Mouse (Mus musculus): ENCODE measurements around the gene Trim71. TPM values are rescaled to one million over a fixed set of nuclear protein-coding genes. Genes with fewer than 3 reads are reported as not detected.

The Trim71 gene
- total RNA-seq, 2 experiments from 2014 or later, result 0.91 to 1.2 TPM

DNA sequence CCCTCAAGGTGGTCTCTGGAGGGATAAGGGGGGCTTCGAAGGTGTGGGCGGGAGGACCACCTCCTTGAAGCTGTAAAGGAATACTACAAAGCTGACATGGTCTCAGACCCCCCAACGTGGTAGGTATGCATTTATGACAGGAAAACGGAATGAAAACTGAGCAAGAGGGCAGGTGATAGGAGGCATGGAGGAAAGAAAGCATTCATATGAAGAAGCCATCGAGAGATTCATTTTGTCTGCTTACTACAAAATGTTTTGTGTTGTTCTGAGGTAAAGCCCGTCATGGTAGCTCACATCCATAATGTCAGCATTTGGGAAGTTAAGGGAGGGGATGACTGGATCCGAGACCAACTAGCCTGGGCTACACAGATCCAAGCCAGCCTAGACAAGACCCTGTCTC is 4.0 kb downstream of the Trim71 start:
- DNase-seq (ENCODE audit: extremely low spot score in 1 of 2, low spot score in 1 of 2), result no peak

DNA sequence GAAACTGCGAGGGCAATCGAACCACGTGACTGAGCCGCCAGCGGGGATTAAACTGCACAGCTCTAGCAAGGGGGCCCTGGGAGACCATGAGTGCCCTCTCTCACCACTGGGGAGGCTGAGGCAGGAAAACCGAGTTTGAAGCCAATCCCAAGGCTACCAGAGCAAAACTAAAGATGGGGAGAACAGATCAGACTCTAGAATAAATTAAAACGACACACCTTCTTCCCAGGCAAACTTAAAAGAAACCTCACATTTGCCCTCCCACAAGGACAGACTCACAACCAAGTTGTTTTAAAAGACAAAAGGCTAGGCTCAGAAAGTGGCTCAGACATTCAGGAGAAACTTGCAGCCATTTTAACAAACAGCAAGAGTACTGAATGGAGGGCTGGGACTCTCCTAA is 7.1 kb downstream of the Trim71 start:
- DNase-seq (ENCODE audit: extremely low spot score in 1 of 2, low spot score in 1 of 2), result no peak

DNA sequence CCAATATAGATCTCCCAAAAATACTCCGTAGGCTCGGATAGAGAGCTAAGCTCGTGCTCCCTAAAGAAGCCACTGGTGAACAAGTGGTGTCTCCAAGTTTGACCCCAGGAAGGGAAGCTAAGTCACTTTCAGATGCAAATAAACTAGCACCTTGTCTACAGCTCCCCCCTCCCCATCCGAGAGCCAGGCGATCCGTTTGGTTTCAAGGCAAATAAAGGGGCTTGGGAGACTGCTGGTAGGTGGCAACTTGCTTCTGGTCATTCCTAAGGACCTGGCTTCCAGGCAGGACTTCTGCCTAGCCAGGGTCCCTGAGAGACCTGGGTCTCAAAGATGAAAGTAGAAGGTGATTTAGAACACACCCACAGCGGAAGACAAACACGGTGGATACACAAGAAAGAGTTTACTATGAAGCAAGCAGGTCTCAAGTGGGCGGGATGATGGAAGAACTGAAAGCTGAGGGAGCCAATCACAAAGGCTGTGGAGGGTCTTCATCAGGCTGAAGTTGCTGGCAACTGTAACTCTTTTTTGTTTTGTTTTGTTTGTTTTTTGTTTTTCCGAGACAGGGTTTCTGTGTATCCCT is 7.8 kb downstream of the Trim71 start:
- no peak for DNase-seq (ENCODE audit: extremely low spot score in 1 of 2, low spot score in 1 of 2)

DNA sequence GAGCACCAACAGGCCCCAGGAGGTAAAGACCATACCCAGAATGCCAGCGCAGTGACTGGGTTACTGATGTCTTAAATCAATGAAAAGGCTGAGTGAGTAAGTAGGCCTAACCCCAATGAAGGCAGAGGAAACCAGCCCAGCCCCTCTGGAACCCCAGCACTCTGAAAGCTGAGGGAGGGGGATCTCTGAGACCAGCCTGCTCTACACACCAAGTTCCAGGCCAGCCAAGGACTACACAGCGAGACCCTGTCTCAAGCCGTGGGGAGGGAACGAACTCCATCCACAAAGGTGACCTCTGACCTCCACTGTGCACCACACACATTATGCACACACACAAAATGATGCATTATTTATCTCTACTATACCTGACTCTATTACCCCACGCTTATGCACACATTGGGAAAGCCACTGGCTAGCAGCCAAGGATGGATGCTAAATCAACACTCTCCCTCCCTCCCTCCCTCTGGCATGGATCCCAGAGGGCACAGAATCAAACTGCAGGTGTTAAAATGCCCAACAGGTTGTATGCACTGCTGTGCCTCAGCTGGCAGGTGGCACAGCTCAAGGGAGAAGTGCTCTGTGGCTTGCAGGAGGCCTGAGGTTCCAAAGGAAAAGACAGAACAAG is 9.7 kb downstream of the Trim71 start:
- no peak for DNase-seq (ENCODE audit: extremely low spot score in 1 of 2, low spot score in 1 of 2)

DNA sequence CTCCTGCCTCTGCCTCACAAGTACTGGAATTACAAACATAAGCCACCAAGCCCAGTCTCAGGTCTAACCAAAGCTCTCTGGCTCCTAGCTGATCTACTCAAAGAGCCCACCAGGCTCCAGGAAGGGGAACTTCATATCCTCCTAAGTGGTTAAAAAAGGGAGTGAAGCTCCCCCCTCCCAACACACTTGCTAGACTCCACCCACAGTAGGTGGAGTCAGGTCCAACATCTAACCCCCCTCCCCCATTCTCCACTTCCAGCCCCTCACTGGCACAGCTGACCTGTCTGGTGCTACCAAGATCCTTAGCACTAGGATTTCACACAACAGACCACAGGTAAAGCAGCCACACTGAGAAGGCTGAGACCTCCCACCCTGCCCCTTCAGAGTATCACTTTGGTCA is 10.3 kb downstream of the Trim71 start:
- no peak for DNase-seq (ENCODE audit: extremely low spot score in 1 of 2, low spot score in 1 of 2)

DNA sequence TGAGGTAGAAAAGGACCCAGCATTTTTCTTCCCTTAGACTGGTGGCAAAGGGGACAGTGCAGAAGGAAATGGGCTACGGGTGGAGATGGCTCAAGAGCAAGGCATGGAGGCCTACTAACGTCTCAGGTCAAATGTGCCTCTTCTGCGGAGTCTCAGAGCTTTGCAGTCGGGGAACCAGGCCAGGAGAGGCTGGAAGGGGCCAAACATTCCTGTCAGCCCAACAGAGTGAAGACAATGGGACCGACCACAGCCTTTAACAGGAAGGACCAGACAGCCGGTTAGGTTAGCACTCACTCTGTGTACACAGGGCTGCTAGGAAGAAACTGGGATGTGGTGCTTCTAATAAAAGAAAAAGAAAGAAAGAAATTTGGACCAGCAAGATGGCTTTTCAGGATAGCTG is 14.1 kb downstream of the Trim71 start:
- no peak for DNase-seq (ENCODE audit: extremely low spot score in 1 of 2, low spot score in 1 of 2)

DNA sequence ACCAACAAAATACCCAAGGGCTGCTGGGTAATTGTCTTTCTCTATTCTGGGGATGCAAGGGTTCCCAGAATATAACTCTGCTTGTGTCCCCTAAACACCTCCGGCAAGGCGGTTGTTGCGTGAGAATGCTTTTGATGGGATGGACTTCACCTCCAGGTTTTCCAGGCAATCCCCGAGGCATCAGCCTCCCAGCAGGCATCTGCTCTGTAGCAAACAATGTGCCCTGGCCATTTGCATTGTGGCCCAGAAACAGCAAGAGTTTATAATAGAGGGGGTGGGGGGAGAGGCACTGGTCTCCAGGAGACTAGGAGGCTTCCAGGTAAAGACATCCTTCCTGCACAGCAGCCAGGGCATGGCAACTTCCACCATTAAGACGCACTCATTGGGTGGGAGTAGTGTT is 15.1 kb downstream of the Trim71 start:
- no peak for DNase-seq (ENCODE audit: extremely low spot score in 1 of 2, low spot score in 1 of 2)

DNA sequence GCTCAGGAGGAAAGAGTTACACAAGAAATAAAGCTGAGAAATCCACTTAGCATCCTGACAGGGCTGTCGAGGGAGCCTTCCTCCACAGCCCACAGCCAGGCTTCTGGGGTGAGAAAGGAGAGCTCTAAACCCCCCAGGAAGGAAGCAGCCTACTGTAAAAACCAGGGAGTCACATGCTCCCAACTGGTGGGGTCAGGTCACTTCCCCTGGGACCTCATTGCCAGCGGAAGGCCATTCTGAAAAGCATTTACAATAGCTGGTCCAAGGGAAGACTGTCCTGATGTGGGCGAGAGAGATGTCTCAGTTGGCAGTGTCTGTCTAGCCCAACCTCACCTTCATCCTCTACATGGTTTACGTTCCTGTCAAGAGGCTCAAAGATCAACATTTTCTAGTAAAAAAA is 15.7 kb downstream of the Trim71 start:
- DNase-seq (ENCODE audit: extremely low spot score in 1 of 2, low spot score in 1 of 2), result no peak

DNA sequence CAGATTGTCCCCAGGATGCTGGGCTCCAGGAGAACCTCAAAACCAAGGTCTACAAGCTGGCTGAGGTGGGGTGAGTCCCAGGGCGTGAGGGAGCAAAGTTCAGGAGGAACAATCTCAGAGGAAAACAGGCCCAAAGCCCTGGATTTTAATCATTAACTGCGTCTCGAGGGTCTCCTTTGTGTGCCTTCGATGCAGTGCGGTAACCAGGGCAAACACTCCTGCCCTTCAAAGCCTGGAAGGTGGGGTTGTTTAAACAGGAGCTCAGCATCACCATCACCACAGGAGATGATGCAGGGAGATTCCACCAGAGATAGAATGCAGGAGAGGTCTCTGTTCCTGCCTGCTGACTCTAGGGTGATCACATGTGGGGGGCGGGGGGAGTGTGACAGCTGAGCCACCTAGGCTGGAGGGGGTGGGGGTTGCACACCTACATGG is 16.5 kb downstream of the Trim71 start:
- DNase-seq (ENCODE audit: extremely low spot score in 1 of 2, low spot score in 1 of 2), result no peak

DNA sequence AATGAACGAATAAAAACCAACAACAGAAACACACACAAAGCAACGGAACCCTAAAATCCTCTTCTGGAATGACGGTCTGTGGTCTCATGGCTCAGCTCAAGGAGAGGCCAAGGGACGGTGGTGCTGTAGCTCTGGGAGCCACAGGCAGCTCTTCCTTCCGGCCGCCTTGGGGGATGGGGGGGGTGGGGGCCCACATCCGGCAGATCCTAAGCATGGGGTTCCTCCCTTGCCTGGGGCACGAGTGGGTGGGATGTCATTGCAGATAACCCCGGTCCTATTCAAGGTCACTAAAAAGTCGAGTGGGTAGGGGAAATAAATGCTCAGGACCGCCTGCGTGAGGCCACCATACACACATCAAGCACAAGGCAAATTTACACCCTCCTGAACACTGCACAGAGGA is 17.4 kb downstream of the Trim71 start:
- no peak for DNase-seq (ENCODE audit: extremely low spot score in 1 of 2, low spot score in 1 of 2)

DNA sequence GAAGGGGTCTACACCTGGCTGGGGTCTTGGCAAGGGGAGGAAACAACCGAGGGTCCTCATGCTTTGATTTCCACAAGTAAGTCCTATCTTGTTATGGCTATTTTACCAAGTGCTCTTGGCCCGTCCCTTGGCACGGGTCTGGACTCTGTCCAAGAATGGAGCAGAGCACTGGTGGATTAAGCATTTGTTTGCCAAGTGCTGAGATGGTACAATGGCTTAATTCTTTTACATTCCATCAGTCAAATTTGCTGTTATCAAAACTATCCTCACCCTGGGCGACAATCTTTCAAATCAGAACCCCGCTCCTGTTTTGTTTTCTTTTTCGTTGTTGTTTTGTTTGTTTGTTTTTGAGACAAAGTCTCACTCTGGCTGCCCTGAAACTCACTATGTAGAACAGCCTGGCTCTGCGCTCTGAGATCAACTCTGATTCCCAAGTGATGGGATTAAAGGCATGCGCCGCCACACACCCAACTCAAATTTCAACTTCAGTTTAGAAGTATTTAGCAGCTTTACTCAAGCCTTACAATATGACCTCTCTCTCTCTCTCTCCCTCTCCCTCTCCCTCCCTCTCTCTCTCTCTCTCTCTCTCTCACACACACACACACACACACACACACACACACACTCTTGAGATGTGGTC is 19.3 kb downstream of the Trim71 start:
- DNase-seq (ENCODE audit: extremely low spot score in 1 of 2, low spot score in 1 of 2), result no peak

DNA sequence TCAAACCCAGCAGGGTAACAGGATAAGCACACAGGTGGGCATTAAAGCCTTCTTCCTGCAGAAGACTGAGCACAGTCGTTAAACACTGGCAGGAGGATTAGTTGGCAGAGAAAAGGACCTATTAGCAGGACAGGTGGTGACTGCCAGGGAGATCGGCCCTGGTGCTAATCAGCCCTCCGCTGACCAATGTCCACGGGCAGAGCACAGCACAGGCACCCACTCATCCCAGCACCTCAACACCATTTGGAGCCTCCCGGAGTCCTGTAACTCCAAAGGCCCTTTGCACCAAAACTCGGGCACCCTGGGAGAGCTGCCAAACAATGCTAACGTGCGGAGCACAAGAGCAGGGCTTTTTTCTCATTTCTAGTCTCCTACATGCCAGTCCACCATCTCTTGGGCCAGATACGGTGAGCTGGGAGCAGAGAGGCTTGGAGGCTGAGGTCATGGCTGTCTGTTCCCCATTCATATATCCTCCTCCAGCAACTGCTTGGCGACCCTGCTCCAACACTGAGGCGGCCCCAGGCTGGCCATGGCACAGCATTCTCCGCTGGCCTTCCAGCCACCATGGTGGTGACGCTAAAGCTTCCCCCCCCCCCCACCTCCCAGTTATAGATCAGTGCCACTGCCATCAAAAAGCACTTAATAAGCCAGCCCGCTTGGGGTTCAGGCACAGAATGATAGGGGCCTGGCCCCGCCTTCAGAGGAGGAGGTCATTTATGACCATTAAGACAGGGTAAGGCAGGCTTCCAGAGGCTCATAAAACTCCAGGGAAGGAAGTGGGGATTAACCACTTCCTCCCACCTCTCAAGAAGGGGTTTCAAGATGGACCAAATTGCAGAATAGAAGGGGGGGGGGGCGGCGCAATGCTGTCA is 20.1 kb downstream of the Trim71 start:
- no peak for DNase-seq (ENCODE audit: extremely low spot score in 1 of 2, low spot score in 1 of 2)

DNA sequence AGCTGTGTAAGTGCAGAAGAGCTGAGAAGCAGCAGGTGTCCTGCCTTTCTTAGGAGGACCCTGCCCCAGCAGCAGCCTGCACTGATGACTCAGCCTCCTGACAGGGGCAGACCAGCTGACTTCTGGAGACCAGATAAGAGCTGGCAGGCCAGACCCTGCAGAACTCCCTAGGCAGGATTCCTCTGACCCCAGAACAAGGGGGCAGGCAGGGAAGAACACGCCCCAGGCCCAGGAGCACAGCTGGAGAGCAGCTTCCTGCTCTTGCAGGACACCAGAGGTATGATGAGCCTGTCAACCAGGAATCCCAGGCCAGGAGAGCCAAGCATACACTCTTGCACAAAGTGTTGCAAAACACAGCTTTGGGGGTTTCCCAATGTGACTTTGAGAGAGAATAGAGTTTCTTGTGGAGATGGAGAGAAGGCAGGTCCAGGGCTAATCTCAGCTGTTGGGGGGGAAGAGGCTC is 22.9 kb downstream of the Trim71 start:
- DNase-seq (ENCODE audit: extremely low spot score in 1 of 2, low spot score in 1 of 2), result no peak

DNA sequence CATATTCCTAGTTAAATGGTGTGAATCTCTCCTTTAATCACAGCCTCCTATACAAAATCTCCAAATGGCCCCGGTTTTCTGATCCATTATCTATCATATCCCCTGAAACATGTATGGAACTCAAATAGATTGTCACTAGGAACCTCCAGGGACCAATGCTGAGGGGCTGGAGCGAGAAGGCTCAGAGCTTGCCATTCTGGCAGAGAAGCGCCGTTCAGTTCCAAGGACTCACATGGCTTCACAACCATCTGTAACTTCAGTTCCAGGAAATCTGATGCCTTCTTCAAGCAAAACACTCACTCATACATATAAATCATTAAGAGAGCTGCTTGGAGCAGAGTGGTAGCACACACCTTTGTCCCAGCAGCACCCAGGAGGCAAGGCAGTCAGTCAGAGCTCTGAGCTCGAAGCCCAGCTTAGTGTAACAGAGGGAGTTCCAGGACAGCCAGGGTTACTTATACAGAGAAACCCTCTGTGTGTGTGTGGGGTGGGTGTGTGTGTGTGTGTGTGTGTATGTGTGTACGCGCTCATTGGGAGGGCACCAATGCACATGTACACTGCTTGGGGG is 25.1 kb downstream of the Trim71 start:
- DNase-seq (ENCODE audit: extremely low spot score in 1 of 2, low spot score in 1 of 2), result no peak

DNA sequence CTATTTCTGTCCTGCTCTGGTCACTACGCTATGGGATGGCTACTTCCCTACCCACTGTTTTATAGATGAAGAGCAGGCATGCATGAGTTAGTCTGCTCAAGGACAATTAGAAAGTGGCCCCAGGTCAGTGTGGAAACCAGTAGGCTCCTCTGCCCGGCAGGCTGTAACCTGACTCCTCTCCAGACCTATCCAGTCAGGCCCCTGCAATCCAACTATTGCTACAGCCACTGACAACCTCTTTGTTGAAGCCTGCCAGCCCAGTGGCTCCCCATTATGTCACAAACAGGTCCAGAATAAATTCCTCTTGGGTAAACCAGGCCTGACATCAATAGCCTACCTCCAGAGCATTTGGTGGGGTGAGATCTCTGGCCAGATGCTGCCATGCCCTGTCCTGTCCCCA is 27.5 kb downstream of the Trim71 start:
- DNase-seq (ENCODE audit: extremely low spot score in 1 of 2, low spot score in 1 of 2), result no peak

DNA sequence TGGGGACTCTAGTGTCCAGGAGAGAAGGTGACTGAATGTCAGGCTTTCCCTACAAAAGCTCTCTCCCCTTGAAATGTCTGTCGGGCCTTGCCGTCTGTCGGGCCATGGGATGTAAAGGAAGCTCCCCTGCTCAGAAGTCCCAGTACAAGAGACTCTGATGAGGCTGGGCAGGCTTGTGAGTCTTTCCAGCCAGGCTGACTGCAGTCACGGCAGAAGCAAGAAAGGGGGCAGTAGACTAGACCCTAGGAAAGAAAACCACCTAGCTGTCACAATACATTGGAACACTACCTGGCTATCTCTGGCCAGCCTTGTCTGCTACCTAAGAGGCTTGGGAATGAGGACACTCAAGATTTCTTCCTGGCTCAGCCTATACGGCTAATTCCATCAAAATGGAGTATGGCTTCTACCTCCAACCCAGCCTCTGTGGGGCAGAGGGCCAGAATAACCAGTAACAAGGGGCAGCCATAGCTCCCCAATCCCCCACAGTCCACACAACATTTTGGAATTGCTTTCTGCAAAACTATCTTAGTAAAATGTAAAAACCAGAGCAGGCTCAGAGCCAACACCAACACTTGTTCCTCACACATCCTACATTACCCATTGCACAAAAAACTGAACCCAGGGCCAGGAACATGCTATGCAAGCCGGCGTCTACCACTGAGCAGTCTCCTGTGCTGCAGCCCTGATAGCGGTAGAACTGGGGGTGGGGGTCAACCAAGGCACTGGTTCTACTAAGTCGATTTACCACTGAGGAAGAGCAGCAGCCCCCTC is 29.2 kb downstream of the Trim71 start:
- no peak for DNase-seq (ENCODE audit: extremely low spot score in 1 of 2, low spot score in 1 of 2)

DNA sequence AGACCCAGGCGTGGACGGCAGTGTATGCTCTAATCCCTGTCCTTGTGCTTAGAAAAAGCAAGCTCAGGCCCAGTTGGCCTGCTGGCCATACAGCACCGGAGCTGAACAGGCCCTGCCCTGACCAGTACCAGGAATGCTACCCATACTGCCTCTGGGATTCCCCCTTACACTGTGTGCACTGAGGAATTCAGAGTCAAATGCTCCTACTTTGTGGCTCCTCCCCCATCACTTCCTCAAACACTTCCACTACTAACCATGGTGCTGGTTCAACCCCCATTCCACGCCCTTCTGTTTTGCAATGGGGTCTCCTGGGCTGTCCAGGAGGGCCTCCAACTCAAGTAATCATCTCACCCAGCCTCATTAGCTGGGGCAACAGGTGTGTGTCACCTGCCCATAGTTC is 30.3 kb downstream of the Trim71 start:
- no peak for DNase-seq (ENCODE audit: extremely low spot score in 1 of 2, low spot score in 1 of 2)

DNA sequence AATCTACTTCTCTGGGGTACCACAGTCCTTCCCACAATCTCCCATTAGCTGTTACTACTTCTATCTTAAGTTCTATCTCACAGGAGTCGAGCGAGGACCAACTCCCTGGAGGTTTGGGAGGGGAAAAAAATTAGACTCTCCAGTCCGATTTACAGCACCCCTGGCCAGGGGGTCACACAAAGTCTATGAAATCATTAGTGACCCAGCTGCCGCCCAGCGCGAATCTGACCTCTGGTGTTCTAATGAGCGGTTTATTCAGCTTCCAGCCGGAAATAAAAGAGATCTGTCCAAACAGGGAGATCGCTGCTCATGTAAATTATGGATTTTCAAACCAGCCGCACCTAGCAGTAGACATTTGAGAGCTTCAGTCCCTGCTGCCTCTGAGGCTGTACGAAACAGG is 32.9 kb downstream of the Trim71 start:
- DNase-seq (ENCODE audit: extremely low spot score in 1 of 2, low spot score in 1 of 2), result no peak

DNA sequence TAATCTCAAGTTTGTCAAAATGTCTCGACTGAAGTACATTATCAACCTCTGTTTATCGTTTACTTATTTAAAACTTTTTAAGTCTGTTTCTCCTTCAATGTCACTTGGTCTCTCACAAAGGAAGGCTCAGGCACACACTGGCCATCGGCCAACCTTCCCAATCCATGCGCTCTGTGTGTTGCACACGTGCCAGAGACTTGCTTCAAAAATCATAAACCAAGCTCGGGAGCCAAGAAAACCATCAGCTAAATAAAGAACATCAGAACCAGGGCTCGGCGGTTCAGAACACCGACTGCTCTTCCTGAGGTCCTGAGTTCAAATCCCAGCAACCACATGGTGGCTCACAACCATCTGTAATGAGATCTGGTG is 35.5 kb downstream of the Trim71 start:
- DNase-seq (ENCODE audit: extremely low spot score in 1 of 2, low spot score in 1 of 2), result no peak

DNA sequence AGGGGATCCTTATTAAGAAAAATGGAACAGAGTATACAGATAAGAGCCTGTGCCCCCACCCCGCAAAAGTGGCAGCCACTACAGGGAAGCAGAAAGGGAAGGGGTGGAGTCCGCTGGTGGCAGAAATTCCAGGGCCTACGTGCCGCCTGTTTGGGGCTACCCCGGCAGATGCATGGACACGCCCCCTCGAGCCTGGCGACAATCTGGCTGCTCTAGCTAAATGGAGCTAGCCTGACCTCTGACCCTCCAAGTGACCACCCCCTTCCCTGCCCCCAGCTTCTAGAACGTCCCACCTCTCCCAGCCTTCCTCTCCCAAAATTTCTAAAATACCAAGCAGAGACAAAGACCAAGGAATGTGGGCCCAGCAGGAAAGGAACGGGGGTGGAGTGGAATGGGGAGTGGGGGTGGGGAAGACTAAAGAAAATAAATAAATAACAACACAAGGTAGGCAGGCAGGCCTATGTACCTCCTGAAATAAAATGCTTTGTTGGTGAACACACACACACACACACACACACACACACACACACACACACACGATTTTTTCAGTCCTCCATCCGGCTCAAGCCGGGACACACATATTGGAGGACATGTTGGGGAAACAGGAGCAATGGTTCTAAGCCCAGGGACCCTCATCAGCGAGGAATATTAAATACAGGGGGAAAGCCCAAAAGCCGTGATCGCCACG is 36.0 kb downstream of the Trim71 start:
- DNase-seq (ENCODE audit: extremely low spot score in 1 of 2, low spot score in 1 of 2), result no peak
